In genomic region chr15:79390434-79390833, GRCm38 (mm10) we compare ENCODE assay signal across 9 mouse cellular contexts. TPM values are rescaled to one million over a fixed set of nuclear protein-coding genes. Genes with fewer than 3 reads are reported as not detected.
DNase-seq lines count a peak whose midpoint lies in the region; ATAC-seq and TF ChIP-seq lines count a peak whose summit lies in the region.
"Had no signal": no experiment of that assay in that cellular context is flagged by ENCODE, and none has a peak within 500 bp of the region (broad histone marks: within the 10 kb centered on the region; RNA-seq: fewer than 3 reads in every experiment).

No protein-coding gene starts in this region.

- no peak for TF ChIP-seq CTCF in C2C12 (IDR thresholded peaks at IDR 0.05; ENCODE audit: control insufficient read depth, insufficient read depth, insufficient read length)

- DNase-seq in adipocyte (ENCODE audit: low spot score) = peak; percentile 88
- peak; percentile 84 for DNase-seq in lung, postnatal 25 days (ENCODE audit: low spot score)
- DNase-seq in layer of hippocampus, adult 9-11 months = no peak
- DNase-seq in embryo, embryonic 10 days (ENCODE audit: low spot score) = no peak
- no peak for DNase-seq in right cerebral cortex, postnatal 14 days
- DNase-seq: gastrocnemius, postnatal 36 days had no signal

- 60% methylated on average over 6 of the region's 6 CpGs for WGBS in intestine, embryonic 16.5 days

- peaks cover 70% of the 10 kb centered on the region for H3K4me1 ChIP-seq in intestine, embryonic 16.5 days (ENCODE audit: control insufficient read depth, insufficient read depth, low read length)

- no peak overlapping the region for H3K4me3 ChIP-seq in C2C12 (ENCODE audit: insufficient read depth, poor library complexity, severe bottlenecking)
- H3K4me3 ChIP-seq in intestine, embryonic 16.5 days (ENCODE audit: low read length) = no peak overlapping the region
- H3K4me3 ChIP-seq: neural tube, embryonic 12.5 days had no signal

- peak; percentile 78 for ATAC-seq in intestine, embryonic 16.5 days

- no peak overlapping the region for H3K9ac ChIP-seq in intestine, embryonic 16.5 days (ENCODE audit: low read depth, low read length)
- H3K9ac ChIP-seq: neural tube, embryonic 12.5 days had no signal

- H3K79me3 ChIP-seq in C2C12 (ENCODE audit: low read depth) = peaks cover 26% of the 10 kb centered on the region

- H3K9me3 ChIP-seq in intestine, embryonic 16.5 days (ENCODE audit: control insufficient read depth, low read length) = no peaks in the 10 kb centered on the region
- H3K9me3 ChIP-seq: neural tube, embryonic 12.5 days had no signal

- H3K36me3 ChIP-seq in C2C12 (ENCODE audit: control insufficient read depth, insufficient read depth) = peaks cover 16% of the 10 kb centered on the region
- no peaks in the 10 kb centered on the region for H3K36me3 ChIP-seq in intestine, embryonic 16.5 days (ENCODE audit: control insufficient read depth, insufficient read depth, low read length)
- H3K36me3 ChIP-seq: neural tube, embryonic 12.5 days had no signal

- H3K27me3 ChIP-seq in C2C12 (ENCODE audit: control insufficient read depth, insufficient read depth, insufficient read length) = no peaks in the 10 kb centered on the region
- H3K27me3 ChIP-seq in intestine, embryonic 16.5 days (replicated peaks; ENCODE audit: control insufficient read depth, insufficient read depth, low read length) = no peaks in the 10 kb centered on the region
- H3K27me3 ChIP-seq: neural tube, embryonic 12.5 days had no signal

- H3K79me2 ChIP-seq in C2C12 (ENCODE audit: control insufficient read depth, insufficient read depth) = peaks cover 75% of the 10 kb centered on the region

- no peak overlapping the region for H3K4me2 ChIP-seq in intestine, embryonic 16.5 days (ENCODE audit: low read depth, low read length)
- H3K4me2 ChIP-seq: neural tube, embryonic 12.5 days had no signal

- H3K27ac ChIP-seq in intestine, embryonic 16.5 days (ENCODE audit: low read length) = peak overlapping the region; percentile 80
- H3K27ac ChIP-seq: neural tube, embryonic 12.5 days had no signal

- no peak overlapping the region for H3ac ChIP-seq in C2C12 (ENCODE audit: control insufficient read depth, insufficient read length, low read depth)

TF ChIP-seq in C2C12, 6 proteins besides CTCF, POLR2A, EP300 and RAD21:
- TF ChIP-seq MYOD1 (IDR thresholded peaks at IDR 0.05; ENCODE audit: control insufficient read depth, insufficient read length, low read depth) (peak; percentile 14), CEBPB (IDR thresholded peaks at IDR 0.05; ENCODE audit: low read depth) (peak; percentile 94), FOSL1 (IDR thresholded peaks at IDR 0.05; ENCODE audit: insufficient read depth, low read length, poor library complexity, severe bottlenecking) (no peak), MYOG (IDR thresholded peaks at IDR 0.05; ENCODE audit: control insufficient read depth, extremely low read depth, insufficient read length) (no peak), MAX (IDR thresholded peaks at IDR 0.05) (peak; percentile 65), USF1 (IDR thresholded peaks at IDR 0.05; ENCODE audit: low read depth) (peak; percentile 14)
TF ChIP-seq in C2C12: peak in this region for 4.

RNA-seq across cellular contexts. Expression of gene Tmem184b, which starts 12.9 kb away (rescaled TPM):
- polyA plus RNA-seq in C2C12 (2012; fragmentation: generic; extraction: Trizol) = 74.2 TPM
- 43.6 and 46.4 TPM in 2 replicates for polyA plus RNA-seq in intestine, embryonic 16.5 days (2015; fragmentation: Nextera tagmentation; extraction: Ambion mirVana)

RNA-seq across cellular contexts. Expression of gene Maff, which starts 44.0 kb away (rescaled TPM):
- 24.8 TPM for polyA plus RNA-seq in C2C12 (2012; fragmentation: generic; extraction: Trizol)
- 6.0 and 7.1 TPM in 2 replicates for polyA plus RNA-seq in intestine, embryonic 16.5 days (2015; fragmentation: Nextera tagmentation; extraction: Ambion mirVana)

Comparison
In these comparisons a context has a peak if more than half of its experiments do, and no peak if none do; other contexts are left out.
1. DNase-seq: peak in adipocyte (single experiment) and lung, postnatal 25 days (single experiment); none in layer of hippocampus, adult 9-11 months (single experiment), embryo, embryonic 10 days (single experiment) and right cerebral cortex, postnatal 14 days (single experiment).